Mouse (Mus musculus): Measurements from ENCODE around the gene Dnajb14.
"Not testable (repeated sequence)": the region's sequence is repeated elsewhere in the genome, so short reads cannot be mapped to it uniquely, and the experiment has no call there.

Dnajb14 gene

GRCm38 (mm10) chr3:137867437-137868093, at the start of gene Dnajb14:
Gene Dnajb14, plus strand, starts transcription at chr3:137867675.
- peak; percentile 54 for DNase-seq

- no peak for DNase-seq
Measured at GRCm38 (mm10) chr3:137818713-137819112, 48.8 kb upstream of the Dnajb14 start.

GRCm38 (mm10) chr3:137820688-137821467, 46.6 kb upstream of the Dnajb14 start:
- DNase-seq: peak; percentile 6

GRCm38 (mm10) chr3:137823317-137823716, 44.2 kb upstream of the Dnajb14 start:
- DNase-seq: no peak

GRCm38 (mm10) chr3:137827678-137828077, 39.8 kb upstream of the Dnajb14 start:
- DNase-seq: no peak

GRCm38 (mm10) chr3:137831156-137831555, 36.3 kb upstream of the Dnajb14 start:
- no peak for DNase-seq

GRCm38 (mm10) chr3:137833128-137833527, 34.3 kb upstream of the Dnajb14 start:
- peak; percentile 23 for DNase-seq

GRCm38 (mm10) chr3:137833698-137834097, 33.8 kb upstream of the Dnajb14 start:
- DNase-seq: no peak

GRCm38 (mm10) chr3:137836543-137836942, 30.9 kb upstream of the Dnajb14 start:
- no peak for DNase-seq

GRCm38 (mm10) chr3:137838160-137838559, 29.3 kb upstream of the Dnajb14 start:
- no peak for DNase-seq

GRCm38 (mm10) chr3:137842944-137843343, 24.5 kb upstream of the Dnajb14 start:
- no peak for DNase-seq

GRCm38 (mm10) chr3:137844263-137844662, 23.2 kb upstream of the Dnajb14 start:
- no peak for DNase-seq

- no peak for DNase-seq
Measured at GRCm38 (mm10) chr3:137846552-137846951, 20.9 kb upstream of the Dnajb14 start.

- DNase-seq: peak; percentile 41
Measured at GRCm38 (mm10) chr3:137848354-137848753, 19.1 kb upstream of the Dnajb14 start.

GRCm38 (mm10) chr3:137849697-137850096, 17.8 kb upstream of the Dnajb14 start:
- no peak for DNase-seq

GRCm38 (mm10) chr3:137851196-137851595, 16.3 kb upstream of the Dnajb14 start:
- DNase-seq: no peak

- not testable (repeated sequence) for DNase-seq
Measured at GRCm38 (mm10) chr3:137853011-137853410, 14.5 kb upstream of the Dnajb14 start.

GRCm38 (mm10) chr3:137855328-137855727, 12.1 kb upstream of the Dnajb14 start:
- DNase-seq: no peak

- no peak for DNase-seq
Measured at GRCm38 (mm10) chr3:137856061-137856460, 11.4 kb upstream of the Dnajb14 start.

GRCm38 (mm10) chr3:137860394-137861170, 6.9 kb upstream of the Dnajb14 start:
- DNase-seq: no peak

GRCm38 (mm10) chr3:137861436-137861835, 6.0 kb upstream of the Dnajb14 start:
- no peak for DNase-seq

- no peak for DNase-seq
Measured at GRCm38 (mm10) chr3:137862600-137862999, 4.9 kb upstream of the Dnajb14 start.

GRCm38 (mm10) chr3:137863330-137864123, 3.9 kb upstream of the Dnajb14 start:
- DNase-seq: no peak

Data from lung, postnatal 36 days (tissue).